ENCODE assay signal across 8 mouse cellular contexts in the genomic region with DNA sequence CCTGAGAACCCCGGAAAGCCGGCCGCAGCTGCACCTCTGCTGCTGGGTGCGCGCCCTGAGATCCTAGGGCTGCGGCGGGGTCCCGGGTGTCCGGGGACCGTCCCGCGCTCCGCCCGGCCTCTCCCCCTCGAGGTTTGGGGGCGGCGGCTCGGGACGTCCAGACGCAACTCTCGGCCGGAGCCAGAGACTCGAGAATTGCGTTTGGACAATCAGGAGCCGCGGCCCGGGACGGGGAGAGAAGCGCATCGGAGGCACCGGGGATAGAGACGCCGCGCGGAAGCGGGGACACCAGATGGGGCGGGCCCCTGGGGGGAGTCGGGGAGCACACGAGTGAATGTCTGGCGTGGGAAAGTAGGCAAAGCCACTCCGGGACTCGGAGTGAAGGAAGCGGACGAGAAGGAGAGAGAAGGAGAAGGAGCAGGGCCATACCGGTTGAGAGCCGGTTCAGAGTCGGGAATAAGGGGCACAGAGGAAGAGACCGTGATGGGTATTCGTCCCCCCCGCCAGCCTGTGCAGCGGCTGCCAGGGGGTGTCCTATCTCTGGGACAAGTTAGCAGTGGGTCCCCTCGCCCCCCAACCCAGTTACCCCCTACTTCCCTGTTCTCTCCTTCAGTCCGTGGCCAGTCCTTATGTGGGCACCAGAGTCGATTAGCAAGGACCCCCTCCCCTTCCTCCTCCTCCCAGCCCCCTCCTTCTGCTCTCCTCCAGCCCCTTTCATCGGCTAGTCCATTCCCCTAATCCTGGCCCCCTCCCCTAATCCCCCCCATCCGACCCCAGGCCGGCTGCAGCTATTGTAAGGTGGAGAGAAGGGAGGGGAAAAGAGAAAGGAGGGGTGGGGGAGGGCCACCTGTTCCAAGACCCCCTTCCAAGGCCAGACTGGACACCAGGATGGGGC. TPM values are rescaled to one million over a fixed set of nuclear protein-coding genes. Genes with fewer than 3 reads are reported as not detected.
DNase-seq lines count a peak whose midpoint lies in the region; ATAC-seq and TF ChIP-seq lines count a peak whose summit lies in the region.

No protein-coding gene starts in this region.

- H3K27ac ChIP-seq in liver, postnatal 0 days (ENCODE audit: low read depth), result peak overlapping the region; percentile 90

- no peak for TF ChIP-seq CTCF in liver, postnatal 0 days (IDR thresholded peaks at IDR 0.05; ENCODE audit: low read depth)

- H3K4me1 ChIP-seq in liver, postnatal 0 days (ENCODE audit: insufficient read depth), result peaks cover 42% of the 10 kb centered on the region

- H3K36me3 ChIP-seq in liver, postnatal 0 days (replicated peaks; ENCODE audit: insufficient read depth, low read length), result peaks cover 37% of the 10 kb centered on the region

- H3K27me3 ChIP-seq in liver, postnatal 0 days (ENCODE audit: insufficient read depth, low read length), result no peaks in the 10 kb centered on the region

- 1% methylated on average over 57 of the region's 57 CpGs for whole genome bisulfite sequencing in liver, postnatal 0 days (ENCODE audit: insufficient replicate concordance)

- H3K4me3 ChIP-seq in liver, postnatal 0 days (ENCODE audit: low read depth, low read length), result peak overlapping the region; percentile 82

- TF ChIP-seq EP300 in liver, postnatal 0 days (IDR thresholded peaks at IDR 0.05; ENCODE audit: low read depth), result no peak

- DNase-seq in adrenal gland, postnatal 14 days, result peak; percentile 79
- DNase-seq in adrenal gland, adult 8-10 months, result no peak
- DNase-seq in right cerebral cortex, postnatal 4 days, result peak; percentile 49
- no peak for DNase-seq in right cerebral cortex, adult 18-20 months
- peak; percentile 71 for DNase-seq in heart, postnatal 4 days
- no peak for DNase-seq in liver, postnatal 0 days
- DNase-seq in testis, postnatal 14 days (ENCODE audit: low spot score), result peak; percentile 9
- no peak for DNase-seq in frontal cortex, adult 2 months (ENCODE audit: extremely low spot score in 1 of 2, low spot score in 1 of 2)

- no peaks in the 10 kb centered on the region for H3K9me3 ChIP-seq in liver, postnatal 0 days (ENCODE audit: low read length)

- peak overlapping the region; percentile 84 for H3K9ac ChIP-seq in liver, postnatal 0 days (replicated peaks)

- peak overlapping the region; percentile 94 for H3K4me2 ChIP-seq in liver, postnatal 0 days (ENCODE audit: low read depth, low read length)

- ATAC-seq in liver, postnatal 0 days, result peak; percentile 18

RNA-seq across cellular contexts. Expression of a gene that starts 0.6 kb away (rescaled TPM):
- total RNA-seq in adrenal gland, postnatal 14 days (2021), result 36.6 and 42.5 TPM in 2 replicates
- total RNA-seq in adrenal gland, adult 8-10 months (2022), result 10 to 100 TPM; 42.7 to 84.4 (median 60.7) TPM
- total RNA-seq in heart, postnatal 4 days (2021), result 10 to 100 TPM; 18.7 to 19.8 TPM
- 6.0 and 7.1 TPM in 2 replicates for polyA plus RNA-seq in liver, postnatal 0 days (2015; fragmentation: Nextera tagmentation; extraction: Ambion mirVana)
- 80.9 and 89.6 TPM in 2 replicates for polyA plus RNA-seq in frontal cortex, adult 2 months (2012; rRNA removed)

RNA-seq across cellular contexts. Expression of a gene that starts 2.8 kb away (rescaled TPM):
- 207 and 212 TPM in 2 replicates for total RNA-seq in adrenal gland, postnatal 14 days (2021)
- total RNA-seq in adrenal gland, adult 8-10 months (2022), result 100 to 1,000 TPM; 249 to 289 (median 271) TPM
- 10 to 100 TPM; 63.6 to 69.6 TPM for total RNA-seq in heart, postnatal 4 days (2021)
- polyA plus RNA-seq in liver, postnatal 0 days (2015; fragmentation: Nextera tagmentation; extraction: Ambion mirVana), result 49.1 and 51.6 TPM in 2 replicates
- 84.6 and 87.2 TPM in 2 replicates for polyA plus RNA-seq in frontal cortex, adult 2 months (2012; rRNA removed)

RNA-seq across cellular contexts. Expression of a gene that starts 6.4 kb away (rescaled TPM):
- total RNA-seq in adrenal gland, postnatal 14 days (2021), result 127 and 161 TPM in 2 replicates
- 100 to 1,000 TPM; 176 to 248 (median 200) TPM for total RNA-seq in adrenal gland, adult 8-10 months (2022)
- 10 to 100 TPM; 83.8 to 86.5 TPM for total RNA-seq in heart, postnatal 4 days (2021)
- 41.3 and 43.4 TPM in 2 replicates for polyA plus RNA-seq in liver, postnatal 0 days (2015; fragmentation: Nextera tagmentation; extraction: Ambion mirVana)
- polyA plus RNA-seq in frontal cortex, adult 2 months (2012; rRNA removed), result 101 and 102 TPM in 2 replicates

RNA-seq across cellular contexts. Expression of a gene that starts 6.5 kb away (rescaled TPM):
- total RNA-seq in adrenal gland, postnatal 14 days (2021), result 54.5 and 66.6 TPM in 2 replicates
- total RNA-seq in adrenal gland, adult 8-10 months (2022), result 10 to 100 TPM; 54.8 to 70.9 (median 62.7) TPM
- total RNA-seq in heart, postnatal 4 days (2021), result 10 to 100 TPM; 35.5 to 39.5 TPM
- polyA plus RNA-seq in liver, postnatal 0 days (2015; fragmentation: Nextera tagmentation; extraction: Ambion mirVana), result 16.2 and 16.4 TPM in 2 replicates
- 69.5 and 79.4 TPM in 2 replicates for polyA plus RNA-seq in frontal cortex, adult 2 months (2012; rRNA removed)

RNA-seq across cellular contexts. Expression of a gene that starts 14.1 kb away (rescaled TPM):
- 1.1 and 2.6 TPM in 2 replicates for total RNA-seq in adrenal gland, postnatal 14 days (2021)
- total RNA-seq in adrenal gland, adult 8-10 months (2022), result 1 to 10 TPM in 3 of 4 experiments, under 1 TPM in 1; 0.55 to 1.7 (median 1.4) TPM
- total RNA-seq in heart, postnatal 4 days (2021), result 1 to 10 TPM; 1.4 to 2.2 TPM
- polyA plus RNA-seq in liver, postnatal 0 days (2015; fragmentation: Nextera tagmentation; extraction: Ambion mirVana), result 0.21 and 0.47 TPM in 2 replicates
- 10.0 and 10.7 TPM in 2 replicates for polyA plus RNA-seq in frontal cortex, adult 2 months (2012; rRNA removed)

Comparison
In these comparisons a context has a peak if more than half of its experiments do, and no peak if none do; other contexts are left out.
1. DNase-seq: peak in adrenal gland, postnatal 14 days (single experiment), right cerebral cortex, postnatal 4 days (single experiment), heart, postnatal 4 days (single experiment) and testis, postnatal 14 days (single experiment); none in adrenal gland, adult 8-10 months (single experiment), right cerebral cortex, adult 18-20 months (single experiment), liver, postnatal 0 days (single experiment) and frontal cortex, adult 2 months (0 of 2).